Mouse (Mus musculus): ENCODE results near the gene 9930021J03Rik.

DNA sequence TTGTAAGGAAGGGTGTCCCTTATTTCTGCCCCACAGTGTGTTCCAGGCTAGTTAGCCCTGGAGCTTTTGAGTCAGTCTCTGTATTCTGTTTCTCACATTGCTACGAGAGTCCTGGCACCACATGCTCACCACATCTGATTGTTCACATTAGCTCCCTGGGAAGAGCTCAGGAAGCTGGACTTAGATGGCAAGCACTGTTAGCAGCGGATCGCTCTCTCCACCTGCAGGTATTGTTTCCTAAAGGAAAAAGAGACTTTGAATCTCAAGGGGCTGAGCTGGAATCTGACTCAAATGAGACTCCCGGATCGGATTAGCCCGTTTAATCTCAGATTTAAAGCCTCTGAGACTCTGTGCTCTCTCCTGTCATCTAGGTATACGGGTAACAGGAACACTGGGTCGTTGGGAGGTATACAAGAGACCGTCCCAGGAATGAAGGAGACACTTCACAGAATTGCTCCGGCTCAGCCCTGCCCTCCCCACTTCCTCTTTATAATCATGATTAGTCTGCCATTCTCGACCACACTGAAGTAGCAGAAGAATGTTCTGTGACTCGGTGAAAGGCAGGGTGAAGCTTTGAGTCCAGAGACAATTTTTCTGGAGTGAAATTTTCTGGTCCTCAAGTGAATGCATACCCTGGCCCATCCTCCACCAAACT lies 45.4 kb upstream of the 9930021J03Rik start:
- no peak for TF ChIP-seq POLR2A (IDR thresholded peaks at IDR 0.05; ENCODE audit: control insufficient read depth, low read depth, low read length)
- no peak for TF ChIP-seq CTCF (IDR thresholded peaks at IDR 0.05; ENCODE audit: control insufficient read depth, insufficient read depth, insufficient replicate concordance, low read depth, low read length)
